Mouse (Mus musculus) gastrocnemius, postnatal 10 days (tissue): ENCODE results near the gene Serpina3m. TPM values are rescaled to one million over a fixed set of nuclear protein-coding genes. Genes with fewer than 3 reads are reported as not detected.

Source experiments
- total RNA-seq, 2 experiments: library from RNA; stranded (reverse); gene quantifications; 2 replicates each; pipeline ENCODE4 v1.2.3; 2021

Gene Serpina3m
- total RNA-seq, 2 experiments from 2014 or later, result 0.21 to 0.23 TPM

Other genes starting within 250 kb of the Serpina3m start
- gene Serpina5, start 237.4 kb upstream of the Serpina3m start, total RNA-seq, result not detected
- gene Serpina3a, start 225.8 kb upstream of the Serpina3m start, total RNA-seq, result not detected
- not detected for gene Serpina3b, start 210.5 kb upstream of the Serpina3m start, total RNA-seq
- 1 to 10 TPM; 1.1 to 3.0 TPM for gene Serpina3c, start 184.6 kb upstream of the Serpina3m start, total RNA-seq
- gene Serpina3f, start 123.9 kb upstream of the Serpina3m start, total RNA-seq, result under 1 TPM in 1 of 2 experiments, not detected in 1; 0.16 TPM
- under 1 TPM in 1 of 2 experiments, not detected in 1; 0.38 TPM for gene Serpina3g, start 102.2 kb upstream of the Serpina3m start, total RNA-seq
- gene Serpina3i, start 75.4 kb upstream of the Serpina3m start, total RNA-seq, result under 1 TPM in 1 of 2 experiments, not detected in 1; 0.77 TPM
- not detected for gene Serpina3j, start 23.9 kb upstream of the Serpina3m start, total RNA-seq
- under 1 TPM in 1 of 2 experiments, not detected in 1; 0.59 TPM for gene Serpina3k, start within 50 bp of the Serpina3m start, total RNA-seq
- gene Serpina3n, start 68.2 kb downstream of the Serpina3m start, total RNA-seq, result 1 to 10 TPM; 1.2 to 1.9 TPM
- gene Gsc, start 134.8 kb downstream of the Serpina3m start, total RNA-seq, result 1 to 10 TPM in 1 of 2 experiments, under 1 TPM in 1; 0.61 to 1.1 TPM